Mouse (Mus musculus): ENCODE data around the gene T2. TPM values are rescaled to one million over a fixed set of nuclear protein-coding genes. Genes with fewer than 3 reads are reported as not detected.

The T2 gene
- polyA plus RNA-seq, 1 experiment from 2014 or later = 0.20 TPM

GRCm38 (mm10) chr17:8433121-8433977 is 77.6 kb downstream of the T2 start:
- Histone ChIP-seq H3K36me3 (ENCODE audit: insufficient read depth) (no peaks in the 10 kb centered on the region), H3K4me2 (peak overlapping the region; percentile 60), H3K4me1 (ENCODE audit: insufficient read depth) (no peaks in the 10 kb centered on the region), H3K27ac (ENCODE audit: low read depth) (no peak overlapping the region), H3K9ac (no peak overlapping the region), H3K27me3 (ENCODE audit: insufficient read depth, low read length) (peaks cover 97% of the 10 kb centered on the region), H3K4me3 (ENCODE audit: low read depth, low read length) (peak overlapping the region; percentile 32), H3K9me3 (ENCODE audit: low read depth, low read length) (no peaks in the 10 kb centered on the region)
- ATAC-seq (ENCODE audit: insufficient read depth) = no peak
- under 1% methylated on average over 52 of the region's 52 CpGs for WGBS
- DNase-seq = no peak
- no peak for TF ChIP-seq CTCF (IDR thresholded peaks at IDR 0.05; ENCODE audit: low read depth)

DNA sequence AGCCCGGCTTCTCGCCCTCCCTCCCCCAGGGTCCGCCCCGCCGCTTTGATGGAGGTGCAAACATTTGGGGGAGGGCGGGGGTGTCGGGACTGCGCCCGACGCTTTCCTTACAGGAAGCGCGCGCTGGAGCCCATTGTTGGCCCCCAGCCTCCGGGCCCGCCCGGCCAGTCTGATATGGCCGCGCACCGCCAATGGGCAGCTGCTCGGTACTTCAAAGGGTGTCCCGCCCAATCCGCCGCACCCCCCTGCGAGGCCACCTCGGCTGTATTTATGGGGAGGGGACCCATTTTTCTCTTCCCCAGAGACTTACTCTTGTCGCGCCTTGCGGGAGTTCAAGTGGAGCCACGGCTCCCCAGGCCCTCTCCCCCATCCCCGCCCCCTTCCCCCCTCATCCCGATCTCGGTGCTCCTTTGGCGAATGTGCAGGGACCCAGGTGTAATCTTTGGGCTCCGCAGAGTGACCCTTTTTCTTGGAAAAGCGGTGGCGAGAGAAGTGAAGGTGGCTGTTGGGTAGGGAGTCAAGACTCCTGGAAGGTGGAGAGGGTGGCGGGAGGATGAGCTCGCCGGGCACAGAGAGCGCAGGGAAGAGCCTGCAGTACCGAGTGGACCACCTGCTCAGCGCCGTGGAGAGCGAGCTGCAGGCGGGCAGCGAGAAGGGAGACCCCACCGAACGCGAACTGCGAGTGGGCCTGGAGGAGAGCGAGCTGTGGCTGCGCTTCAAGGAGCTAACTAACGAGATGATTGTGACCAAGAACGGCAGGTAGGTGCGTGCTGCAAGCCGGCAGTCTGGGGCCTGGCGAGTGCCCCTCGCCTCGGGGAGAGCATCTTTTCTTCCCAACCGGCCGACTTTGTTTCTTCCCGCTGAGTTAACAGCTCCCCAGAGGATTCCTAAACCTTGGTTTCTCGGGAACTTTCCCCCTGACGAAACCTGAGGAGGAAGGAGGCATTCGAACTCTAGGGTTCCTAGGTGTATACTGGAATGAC is 78.5 kb downstream of the T2 start, which contains the start of gene T:
Gene T (plus strand): TSS at position 446 of the 983 bp plus-strand sequence.
- DNase-seq = peak; percentile 30
- no peak for ATAC-seq (ENCODE audit: insufficient read depth)
- Histone ChIP-seq H3K4me1 (ENCODE audit: insufficient read depth) (no peaks in the 10 kb centered on the region), H3K4me3 (ENCODE audit: low read depth, low read length) (peak within 1 kb of the TSS; percentile 32), H3K27ac (ENCODE audit: low read depth) (no peak within 1 kb of the TSS), H3K9ac (no peak within 1 kb of the TSS), H3K9me3 (ENCODE audit: low read depth, low read length) (no peaks in the 10 kb centered on the region), H3K4me2 (peak within 1 kb of the TSS; percentile 60), H3K36me3 (ENCODE audit: insufficient read depth) (no peaks in the 10 kb centered on the region), H3K27me3 (ENCODE audit: insufficient read depth, low read length) (peaks cover 90% of the 10 kb centered on the region)
- 1% methylated on average over 65 of the region's 65 CpGs for WGBS
- no peak for TF ChIP-seq CTCF (IDR thresholded peaks at IDR 0.05; ENCODE audit: low read depth)

GRCm38 (mm10) chr17:8436184-8436583 is 80.4 kb downstream of the T2 start:
- ATAC-seq (ENCODE audit: insufficient read depth) (no peak), DNase-seq (no peak)
- peaks cover 71% of the 10 kb centered on the region for H3K27me3 ChIP-seq (ENCODE audit: insufficient read depth, low read length)
- TF ChIP-seq CTCF (IDR thresholded peaks at IDR 0.05; ENCODE audit: low read depth) = no peak
- WGBS = 41% methylated on average over 7 of the region's 7 CpGs
- H3K9ac ChIP-seq = no peak overlapping the region
- no peak overlapping the region for H3K4me3 ChIP-seq (ENCODE audit: low read depth, low read length)
- no peak overlapping the region for H3K27ac ChIP-seq (ENCODE audit: low read depth)
- no peaks in the 10 kb centered on the region for H3K36me3 ChIP-seq (ENCODE audit: insufficient read depth)
- no peak overlapping the region for H3K4me2 ChIP-seq
- no peaks in the 10 kb centered on the region for H3K4me1 ChIP-seq (ENCODE audit: insufficient read depth)
- no peaks in the 10 kb centered on the region for H3K9me3 ChIP-seq (ENCODE audit: low read depth, low read length)

GRCm38 (mm10) chr17:8444062-8444461 is 88.3 kb downstream of the T2 start:
- Histone ChIP-seq H3K4me2 (no peak overlapping the region), H3K4me3 (ENCODE audit: low read depth, low read length) (no peak overlapping the region), H3K27ac (ENCODE audit: low read depth) (no peak overlapping the region), H3K4me1 (ENCODE audit: insufficient read depth) (no peaks in the 10 kb centered on the region), H3K9ac (no peak overlapping the region), H3K36me3 (ENCODE audit: insufficient read depth) (no peaks in the 10 kb centered on the region), H3K27me3 (ENCODE audit: insufficient read depth, low read length) (no peaks in the 10 kb centered on the region; the same call in 1 of the 2 replicates), H3K9me3 (ENCODE audit: low read depth, low read length) (no peaks in the 10 kb centered on the region)
- peak; percentile 40 for TF ChIP-seq CTCF (IDR thresholded peaks at IDR 0.05; ENCODE audit: low read depth)
- DNase-seq = no peak
- WGBS = 53% methylated on average over 3 of the region's 3 CpGs
- no peak for ATAC-seq (ENCODE audit: insufficient read depth)

GRCm38 (mm10) chr17:8447676-8448192 is 91.9 kb downstream of the T2 start:
- Histone ChIP-seq H3K4me1 (ENCODE audit: insufficient read depth) (no peaks in the 10 kb centered on the region), H3K9ac (no peak overlapping the region), H3K4me2 (no peak overlapping the region), H3K36me3 (ENCODE audit: insufficient read depth) (no peaks in the 10 kb centered on the region), H3K9me3 (ENCODE audit: low read depth, low read length) (no peaks in the 10 kb centered on the region), H3K4me3 (ENCODE audit: low read depth, low read length) (no peak overlapping the region), H3K27ac (ENCODE audit: low read depth) (no peak overlapping the region), H3K27me3 (ENCODE audit: insufficient read depth, low read length) (no peaks in the 10 kb centered on the region)
- no peak for TF ChIP-seq CTCF (IDR thresholded peaks at IDR 0.05; ENCODE audit: low read depth)
- no peak for ATAC-seq (ENCODE audit: insufficient read depth)
- WGBS = 19% methylated on average over 9 of the region's 9 CpGs
- no peak for DNase-seq

- no peak; the same call in 1 of the 2 replicates for TF ChIP-seq CTCF (IDR thresholded peaks at IDR 0.05; ENCODE audit: low read depth)
- no peaks in the 10 kb centered on the region for H3K27me3 ChIP-seq (ENCODE audit: insufficient read depth, low read length)
- no peaks in the 10 kb centered on the region for H3K36me3 ChIP-seq (ENCODE audit: insufficient read depth)
- no peak overlapping the region for H3K9ac ChIP-seq
- H3K4me2 ChIP-seq = no peak overlapping the region
- ATAC-seq (ENCODE audit: insufficient read depth) (no peak), DNase-seq (no peak)
- 69% methylated on average over 3 of the region's 3 CpGs for WGBS
- H3K4me1 ChIP-seq (ENCODE audit: insufficient read depth) = no peaks in the 10 kb centered on the region
- no peaks in the 10 kb centered on the region for H3K9me3 ChIP-seq (ENCODE audit: low read depth, low read length)
- H3K4me3 ChIP-seq (ENCODE audit: low read depth, low read length) = no peak overlapping the region
- no peak overlapping the region for H3K27ac ChIP-seq (ENCODE audit: low read depth)
Observed at GRCm38 (mm10) chr17:8448324-8448723, 92.5 kb downstream of the T2 start.
